Mouse (Mus musculus): Measurements from ENCODE around the gene Tti1. TPM values are rescaled to one million over a fixed set of nuclear protein-coding genes. Genes with fewer than 3 reads are reported as not detected.

Tti1 gene
- total and polyA plus RNA-seq, 3 experiments, result 19.3 to 26.5 TPM; not detected in 1

GRCm38 (mm10) chr2:158059666-158060105 is 31.5 kb upstream of the Tti1 start:
- no peak overlapping the region for H3K9ac ChIP-seq (ENCODE audit: control insufficient read depth, low read depth, low read length, poor library complexity, severe bottlenecking)
- peak; percentile 20 for DNase-seq (ENCODE audit: low read depth, low spot score)
- no peaks in the 10 kb centered on the region for H3K27me3 ChIP-seq (ENCODE audit: control insufficient read depth in 1 of 2, insufficient read depth in 2 of 2, low read length in 2 of 2)
- no peak overlapping the region for H3K27ac ChIP-seq (ENCODE audit: control insufficient read depth, low read depth, low read length)
- H3K4me3 ChIP-seq (ENCODE audit: control insufficient read depth in 1 of 2, insufficient read depth in 1 of 2, low read depth in 2 of 2, low read length in 2 of 2), result no peak overlapping the region
- H3K79me2 ChIP-seq (ENCODE audit: control insufficient read depth, insufficient read depth, low read length, poor library complexity), result no peaks in the 10 kb centered on the region
- H3K4me1 ChIP-seq (ENCODE audit: control insufficient read depth in 1 of 2, insufficient read depth in 2 of 2, low read length in 2 of 2), result peaks cover 0 to 3% of the 10 kb centered on the region in 2 experiments; a peak in 1 of 4 replicates
- no peak; the same call in 1 of the 2 replicates for TF ChIP-seq USF1 (IDR thresholded peaks at IDR 0.05; ENCODE audit: low read depth, low read length)
- peak in 1 of 2 experiments; percentile 6; a peak in 1 of 4 replicates for TF ChIP-seq EP300 (IDR thresholded peaks at IDR 0.05; ENCODE audit: low read depth in 1 of 2, low read length in 2 of 2)
- 0 out of 2 replicates have a peak, but pooled peaks have one; percentile 22 for TF ChIP-seq ETS1 (IDR thresholded peaks at IDR 0.05; ENCODE audit: low read depth, low read length)
- TF ChIP-seq TAL1 (IDR thresholded peaks at IDR 0.05; ENCODE audit: low read length), result peak; percentile 35; the same call in 1 of the 2 replicates
- TF ChIP-seq GATA1 (IDR thresholded peaks at IDR 0.05; ENCODE audit: low read depth, low read length), result peak; percentile 49; the same call in 1 of the 2 replicates
- H3K9me3 ChIP-seq (replicated peaks; ENCODE audit: insufficient read depth, low read length), result no peaks in the 10 kb centered on the region
- H3K36me3 ChIP-seq (ENCODE audit: control insufficient read depth in 1 of 2, insufficient read depth in 2 of 2, low read length in 2 of 2), result peaks cover 2 to 30% of the 10 kb centered on the region in 2 experiments; a peak in 3 of 4 replicates

- Histone ChIP-seq H3K36me3 (ENCODE audit: control insufficient read depth in 1 of 2, insufficient read depth in 2 of 2, low read length in 2 of 2) (peaks cover 2 to 34% of the 10 kb centered on the region in 2 experiments; a peak in 3 of 4 replicates), H3K9ac (ENCODE audit: control insufficient read depth, low read depth, low read length, poor library complexity, severe bottlenecking) (no peak overlapping the region), H3K9me3 (replicated peaks; ENCODE audit: insufficient read depth, low read length) (no peaks in the 10 kb centered on the region), H3K79me2 (ENCODE audit: control insufficient read depth, insufficient read depth, low read length, poor library complexity) (no peaks in the 10 kb centered on the region), H3K4me3 (ENCODE audit: control insufficient read depth in 1 of 2, insufficient read depth in 1 of 2, low read depth in 2 of 2, low read length in 2 of 2) (no peak overlapping the region), H3K4me1 (ENCODE audit: control insufficient read depth in 1 of 2, insufficient read depth in 2 of 2, low read length in 2 of 2) (peaks cover 0 to 3% of the 10 kb centered on the region in 2 experiments; a peak in 1 of 4 replicates), H3K27me3 (ENCODE audit: control insufficient read depth in 1 of 2, insufficient read depth in 2 of 2, low read length in 2 of 2) (no peaks in the 10 kb centered on the region), H3K27ac (ENCODE audit: control insufficient read depth, low read depth, low read length) (no peak overlapping the region)
- DNase-seq (ENCODE audit: low read depth, low spot score), result no peak
- TF ChIP-seq UBTF (IDR thresholded peaks at IDR 0.05; ENCODE audit: borderline replicate concordance, insufficient read depth, low read depth, low read length), result no peak
- TF ChIP-seq CTCF (IDR thresholded peaks at IDR 0.05 in 2 of 3, conservative IDR thresholded peaks at IDR 0.05 in 1 of 3; ENCODE audit: control insufficient read depth in 1 of 3, insufficient read depth in 1 of 3, low read depth in 2 of 3, low read length in 3 of 3, poor library complexity in 1 of 3, severe bottlenecking in 1 of 3), result no peak
- no peak for TF ChIP-seq MAZ (IDR thresholded peaks at IDR 0.05; ENCODE audit: low read depth, low read length)
- TF ChIP-seq MAX (IDR thresholded peaks at IDR 0.05; ENCODE audit: low read length), result no peak
- TF ChIP-seq RAD21 (IDR thresholded peaks at IDR 0.05; ENCODE audit: low read depth, low read length), result no peak
- TF ChIP-seq MAFK (IDR thresholded peaks at IDR 0.05; ENCODE audit: borderline replicate concordance, low read depth, low read length), result no peak
- no peak for TF ChIP-seq EP300 (IDR thresholded peaks at IDR 0.05; ENCODE audit: low read depth in 1 of 2, low read length in 2 of 2)
- no peak for TF ChIP-seq GABPA (IDR thresholded peaks at IDR 0.05; ENCODE audit: low read depth, low read length)
- TF ChIP-seq ELF1 (IDR thresholded peaks at IDR 0.05; ENCODE audit: low read depth, low read length), result no peak
- TF ChIP-seq SIN3A (IDR thresholded peaks at IDR 0.05; ENCODE audit: low read length), result no peak
- no peak for TF ChIP-seq POLR2A (IDR thresholded peaks at IDR 0.05; ENCODE audit: control insufficient read depth in 1 of 2, insufficient read depth in 1 of 2, low read depth in 1 of 2, low read length in 2 of 2, poor library complexity in 1 of 2)
- TF ChIP-seq TCF12 (IDR thresholded peaks at IDR 0.05; ENCODE audit: low read depth, low read length), result no peak
- no peak for TF ChIP-seq JUND (IDR thresholded peaks at IDR 0.05; ENCODE audit: low read depth, low read length)
- no peak for TF ChIP-seq MYB (IDR thresholded peaks at IDR 0.05; ENCODE audit: low read depth, low read length)
Observed at GRCm38 (mm10) chr2:158058534-158058933, 30.3 kb upstream of the Tti1 start.

Measured in MEL (cell line).